Mouse (Mus musculus) stomach, embryonic 14.5 days (tissue): ENCODE measurements around the gene Serping1. TPM values are rescaled to one million over a fixed set of nuclear protein-coding genes. Genes with fewer than 3 reads are reported as not detected.
"Not testable (repeated sequence)": the region's sequence is repeated elsewhere in the genome, so short reads cannot be mapped to it uniquely, and the experiment has no call there.

Source experiments
- ATAC-seq: fragments of 200-750 bp; cut with Nextera tagmentation; 2 replicates; pipeline ENCODE4 v1.8.0; 2017; ENCODE audit warnings: low read depth, moderate TSS enrichment; ENCODE audit not compliant: insufficient number of reproducible peaks, insufficient read depth, low FRiP score
- H3K27ac ChIP-seq: fragments of 300-500 bp; sonication (generic); 2 replicates; pipeline ENCODE4 v1.5.1; 2014; ENCODE audit warnings: mild to moderate bottlenecking, low read length, moderate library complexity, mixed read lengths
- H3K27me3 ChIP-seq: fragments of 300-500 bp; sonication (generic); 2 replicates; pipeline ENCODE4 v1.6.1; 2014; ENCODE audit warnings: low read length, control low read depth, mixed read lengths; ENCODE audit not compliant: control insufficient read depth, insufficient read depth
- H3K36me3 ChIP-seq: fragments of 300-500 bp; sonication (generic); 2 replicates; pipeline ENCODE4 v1.6.1; 2014; ENCODE audit warnings: mild to moderate bottlenecking, control low read depth, low read length, moderate library complexity, mixed read lengths; ENCODE audit not compliant: control insufficient read depth, insufficient read depth
- H3K4me1 ChIP-seq: fragments of 300-500 bp; sonication (generic); 2 replicates; pipeline ENCODE4 v1.6.1; 2014; ENCODE audit warnings: low read length, control low read depth, mixed read lengths; ENCODE audit not compliant: control insufficient read depth, insufficient read depth
- H3K4me2 ChIP-seq: fragments of 300-500 bp; sonication (generic); replicated peaks from 2 replicates; pipeline ENCODE4 v1.6.1; 2014; ENCODE audit warnings: low read depth, low read length, control low read depth
- H3K4me3 ChIP-seq: fragments of 300-500 bp; sonication (generic); 2 replicates; pipeline ENCODE4 v1.5.1; 2014; ENCODE audit warnings: low read depth, low read length, control low read depth
- H3K9ac ChIP-seq: fragments of 300-500 bp; sonication (generic); replicated peaks from 2 replicates; pipeline ENCODE4 v1.6.1; 2014; ENCODE audit warnings: low read depth, mild to moderate bottlenecking, control low read depth, low read length, moderate library complexity, mixed read lengths
- H3K9me3 ChIP-seq: fragments of 300-500 bp; sonication (generic); 2 replicates; pipeline ENCODE4 v1.6.1; 2016; ENCODE audit warnings: low read depth, low read length, control low read depth; ENCODE audit not compliant: control insufficient read depth
- WGBS: fragments of 180-500 bp; shearing (Covaris S2); extraction: QIAGEN DNeasy Blood & Tissue Kit; methylation state at CpG from one replicate; pipeline ENCODE4 v1.1.7; 2014; 5-methylcytosine and 5-hydroxymethylcytosine counted together
- polyA plus RNA-seq: library from polyadenylated mRNA; unstranded; fragments of >200 nt; fragmentation: Nextera tagmentation; extraction: Ambion mirVana; gene quantifications from 2 replicates; pipeline ENCODE4 v1.2.1, GENCODE M21; 2014

Gene Serping1
- polyA plus RNA-seq, 1 experiment from 2014 or later = 93.7 TPM

- no peak overlapping the region for H3K27ac ChIP-seq
- no peak overlapping the region for H3K4me3 ChIP-seq
- H3K9me3 ChIP-seq = no peaks in the 10 kb centered on the region
- H3K9ac ChIP-seq = no peak overlapping the region
- H3K4me2 ChIP-seq = no peak overlapping the region
- H3K4me1 ChIP-seq = no peaks in the 10 kb centered on the region
- ATAC-seq = no peak
- H3K27me3 ChIP-seq = no peaks in the 10 kb centered on the region
- H3K36me3 ChIP-seq = no peaks in the 10 kb centered on the region; the same call in 1 of the 2 replicates
Measured at GRCm38 (mm10) chr2:84809330-84809729, 34.1 kb upstream of the Serping1 start.

GRCm38 (mm10) chr2:84806546-84806945 lies 31.3 kb upstream of the Serping1 start:
- H3K36me3 ChIP-seq = no peaks in the 10 kb centered on the region; the same call in 1 of the 2 replicates
- no peak overlapping the region for H3K9ac ChIP-seq
- H3K9me3 ChIP-seq = no peaks in the 10 kb centered on the region
- H3K27ac ChIP-seq = no peak overlapping the region
- no peak for ATAC-seq
- no peaks in the 10 kb centered on the region for H3K4me1 ChIP-seq
- no peak overlapping the region for H3K4me3 ChIP-seq
- 51% methylated on average over 5 of the region's 5 CpGs for WGBS
- H3K27me3 ChIP-seq = no peaks in the 10 kb centered on the region
- H3K4me2 ChIP-seq = no peak overlapping the region

- H3K27ac ChIP-seq = no peak overlapping the region
- no peaks in the 10 kb centered on the region for H3K27me3 ChIP-seq
- no peaks in the 10 kb centered on the region; the same call in 1 of the 2 replicates for H3K36me3 ChIP-seq
- no peaks in the 10 kb centered on the region for H3K9me3 ChIP-seq
- no peak overlapping the region for H3K4me2 ChIP-seq
- WGBS = 89% methylated on average over 7 of the region's 7 CpGs
- ATAC-seq = no peak
- H3K4me1 ChIP-seq = no peaks in the 10 kb centered on the region
- no peak overlapping the region for H3K4me3 ChIP-seq
- H3K9ac ChIP-seq = no peak overlapping the region
Measured at GRCm38 (mm10) chr2:84803963-84804362, 28.7 kb upstream of the Serping1 start.

GRCm38 (mm10) chr2:84801223-84801622 lies 26.0 kb upstream of the Serping1 start:
- H3K36me3 ChIP-seq = not testable (repeated sequence)

GRCm38 (mm10) chr2:84800304-84800703 lies 25.1 kb upstream of the Serping1 start:
- ATAC-seq = no peak
- no peaks in the 10 kb centered on the region; the same call in 1 of the 2 replicates for H3K9me3 ChIP-seq
- no peak overlapping the region for H3K4me2 ChIP-seq
- H3K4me1 ChIP-seq = no peaks in the 10 kb centered on the region
- H3K27ac ChIP-seq = no peak overlapping the region
- H3K9ac ChIP-seq = no peak overlapping the region
- no peaks in the 10 kb centered on the region for H3K36me3 ChIP-seq
- WGBS = 76% methylated on average over 4 of the region's 4 CpGs
- no peaks in the 10 kb centered on the region for H3K27me3 ChIP-seq
- no peak overlapping the region for H3K4me3 ChIP-seq

More at GRCm38 (mm10) chr2:84801223-84801622, 26.0 kb upstream of the Serping1 start:
- not testable (repeated sequence) for H3K4me1 ChIP-seq, H3K4me3 ChIP-seq, H3K9me3 ChIP-seq, H3K27ac ChIP-seq, H3K4me2 ChIP-seq, ATAC-seq, H3K27me3 ChIP-seq, H3K9ac ChIP-seq
- 82% methylated on average over 5 of the region's 5 CpGs for WGBS

- H3K27me3 ChIP-seq = no peaks in the 10 kb centered on the region
- H3K36me3 ChIP-seq = no peaks in the 10 kb centered on the region
- no peaks in the 10 kb centered on the region for H3K4me1 ChIP-seq
- H3K4me3 ChIP-seq = peak overlapping the region; percentile 64
- H3K9me3 ChIP-seq = no peaks in the 10 kb centered on the region; the same call in 1 of the 2 replicates
- H3K27ac ChIP-seq = peak overlapping the region; percentile 55
- H3K9ac ChIP-seq = no peak overlapping the region; the same call in 1 of the 2 replicates
- WGBS = under 1% methylated on average over 16 of the region's 16 CpGs
- peak overlapping the region; percentile 94 for H3K4me2 ChIP-seq
- ATAC-seq = peak; percentile 47; the same call in 1 of the 2 replicates
Measured at GRCm38 (mm10) chr2:84799041-84799561, 23.9 kb upstream of the Serping1 start.

- WGBS = under 1% methylated on average over 21 of the region's 21 CpGs
- Histone ChIP-seq H3K4me3 (peak within 1 kb of the TSS; percentile 64), H3K4me1 (no peaks in the 10 kb centered on the region), H3K4me2 (peak within 1 kb of the TSS; percentile 94), H3K9ac (no peak within 1 kb of the TSS; the same call in 1 of the 2 replicates), H3K9me3 (no peaks in the 10 kb centered on the region; the same call in 1 of the 2 replicates), H3K27ac (peak within 1 kb of the TSS; percentile 55), H3K36me3 (no peaks in the 10 kb centered on the region), H3K27me3 (no peaks in the 10 kb centered on the region)
- ATAC-seq = peak; percentile 81; the same call in 1 of the 2 replicates
Measured at GRCm38 (mm10) chr2:84798493-84798921, 23.3 kb upstream of the Serping1 start, which contains the start of gene Ube2l6. TSS of gene Ube2l6 (plus strand) at chr2:84798828.

GRCm38 (mm10) chr2:84797833-84798492 lies 22.7 kb upstream of the Serping1 start:
- Histone ChIP-seq H3K4me2 (peak overlapping the region; percentile 94), H3K36me3 (no peaks in the 10 kb centered on the region), H3K4me3 (peak overlapping the region; percentile 64), H3K9me3 (no peaks in the 10 kb centered on the region; the same call in 1 of the 2 replicates), H3K9ac (no peak overlapping the region; the same call in 1 of the 2 replicates), H3K27ac (peak overlapping the region; percentile 55), H3K27me3 (no peaks in the 10 kb centered on the region), H3K4me1 (no peaks in the 10 kb centered on the region)
- WGBS = 9% methylated on average over 13 of the region's 13 CpGs
- ATAC-seq = peak; percentile 62; the same call in 1 of the 2 replicates
